Mouse (Mus musculus) left cerebral cortex, postnatal 36 days (tissue): ENCODE measurements at regions not wholly inside any gene's neighbourhood (a gene's known extent, or its start where the extent isn't known, plus 50 kb on each side); places are given as distances from the start of the nearest gene placed in this dataset.
A peak's percentile ranks its signal among the peaks of the same experiment; 100 is the strongest.

Source experiments
- DNase-seq, 2 experiments: peaks; one replicate each; pipeline ENCODE4 v3.0.0; 2021 to 2022; ENCODE audit warnings: low spot score in 2 of 2, mixed read lengths in 1 of 2
- intact Hi-C: fragments of 180-260 bp; cut with DNase I; formaldehyde crosslinking; loops from one replicate; pipeline ENCODE4 v1.15.1; 2025

GRCm38 (mm10) chr5:119257374-119258120 is 412.9 kb upstream of the Tbx3 start:
- no peak for DNase-seq
- intact Hi-C loops, result no loop called here

- no peak for DNase-seq
- intact Hi-C loops, result no loop called here
These were observed 411.6 kb upstream of the Tbx3 start for GRCm38 (mm10) chr5:119258831-119259230.

- peak; percentile 17 to 19 for DNase-seq
- intact Hi-C loops, result no loop called here
These were observed 405.1 kb upstream of the Tbx3 start for GRCm38 (mm10) chr5:119265149-119265890.

- intact Hi-C loops, result no loop called here
These were observed 399.1 kb upstream of the Tbx3 start for GRCm38 (mm10) chr5:119271234-119271852.

GRCm38 (mm10) chr5:119273203-119273602 is 397.3 kb upstream of the Tbx3 start:
- no peak for DNase-seq
- intact Hi-C loops, result no loop called here

More at GRCm38 (mm10) chr5:119271234-119271852, 399.1 kb upstream of the Tbx3 start:
- no peak for DNase-seq

GRCm38 (mm10) chr5:119273615-119274014 is 396.9 kb upstream of the Tbx3 start:
- no peak for DNase-seq
- intact Hi-C loops, result no loop called here

GRCm38 (mm10) chr5:119274817-119275494 is 395.5 kb upstream of the Tbx3 start:
- DNase-seq, result no peak
- intact Hi-C loops, result no loop called here

GRCm38 (mm10) chr5:119280146-119280545 is 390.3 kb upstream of the Tbx3 start:
- intact Hi-C loops, result no loop called here
- no peak for DNase-seq

- DNase-seq, result no peak
- intact Hi-C loops, result no loop called here
These were observed 380.7 kb upstream of the Tbx3 start for GRCm38 (mm10) chr5:119289808-119290207.

- no peak for DNase-seq
- intact Hi-C loops, result no loop called here
These were observed 378.1 kb upstream of the Tbx3 start for GRCm38 (mm10) chr5:119292323-119292722.

- DNase-seq, result no peak
- intact Hi-C loops, result no loop called here
These were observed 377.6 kb upstream of the Tbx3 start for GRCm38 (mm10) chr5:119292889-119293288.

GRCm38 (mm10) chr5:119299311-119299710 is 371.2 kb upstream of the Tbx3 start:
- DNase-seq, result no peak
- intact Hi-C loops, result no loop called here

- intact Hi-C loops, result no loop called here
These were observed 370.4 kb upstream of the Tbx3 start for GRCm38 (mm10) chr5:119300106-119300505.

GRCm38 (mm10) chr5:119301539-119301938 is 368.9 kb upstream of the Tbx3 start:
- DNase-seq, result no peak
- intact Hi-C loops, result no loop called here

More at GRCm38 (mm10) chr5:119300106-119300505, 370.4 kb upstream of the Tbx3 start:
- DNase-seq, result no peak

- intact Hi-C loops, result no loop called here
- DNase-seq, result no peak
These were observed 365.7 kb upstream of the Tbx3 start for GRCm38 (mm10) chr5:119304721-119305120.

- intact Hi-C loops, result no loop called here
- no peak for DNase-seq
These were observed 362.7 kb upstream of the Tbx3 start for GRCm38 (mm10) chr5:119307768-119308167.

GRCm38 (mm10) chr5:119310178-119310930 is 360.1 kb upstream of the Tbx3 start:
- no peak for DNase-seq
- intact Hi-C loops, result no loop called here

- intact Hi-C loops, result no loop called here
- DNase-seq, result peak; percentile 5 to 7
These were observed 357.7 kb upstream of the Tbx3 start for GRCm38 (mm10) chr5:119312808-119313207.

GRCm38 (mm10) chr5:119315149-119315548 is 355.3 kb upstream of the Tbx3 start:
- intact Hi-C loops, result no loop called here
- no peak for DNase-seq
